Mouse (Mus musculus) left cerebral cortex, postnatal 25 days (tissue): ENCODE data around the gene Doc2g. TPM values are rescaled to one million over a fixed set of nuclear protein-coding genes. Genes with fewer than 3 reads are reported as not detected.
A peak's percentile ranks its signal among the peaks of the same experiment; 100 is the strongest.
"Not testable (repeated sequence)": the region's sequence is repeated elsewhere in the genome, so short reads cannot be mapped to it uniquely, and the experiment has no call there.

Experiments used
- DNase-seq, 2 experiments: peaks; one replicate each; pipeline ENCODE4 v3.0.0; 2022; ENCODE audit warnings: low spot score in 2 of 2, mixed read lengths in 1 of 2
- intact Hi-C: fragments of 180-260 bp; cut with DNase I; formaldehyde crosslinking; loops from one replicate; pipeline ENCODE4 v1.15.1; 2025
- total RNA-seq, 2 experiments: library from RNA; stranded (reverse); gene quantifications; 2 replicates each; pipeline ENCODE4 v1.2.3; 2021

Gene Doc2g
- total RNA-seq = 1 to 10 TPM; 4.4 to 5.1 TPM

GRCm38 (mm10) chr19:4003112-4003511, at the start of gene Doc2g:
TSS of gene Doc2g (plus strand) at chr19:4003313.
- intact Hi-C loops = no loop called here
- DNase-seq = no peak

- intact Hi-C loops = no loop called here
- no peak for DNase-seq
These were observed 48.1 kb upstream of the Doc2g start for GRCm38 (mm10) chr19:3955033-3955432.

GRCm38 (mm10) chr19:3955804-3956203, 47.3 kb upstream of the Doc2g start:
- DNase-seq = no peak
- intact Hi-C loops = no loop called here

- DNase-seq, intact Hi-C loops: not testable (repeated sequence)
These were observed 45.6 kb upstream of the Doc2g start for GRCm38 (mm10) chr19:3957296-3958036.

- DNase-seq = no peak
- intact Hi-C loops = no loop called here
These were observed 44.6 kb upstream of the Doc2g start, which contains the start of gene Aldh3b3 for GRCm38 (mm10) chr19:3958470-3958869. TSS of gene Aldh3b3 (plus strand) at chr19:3958645.

GRCm38 (mm10) chr19:3959030-3959429, 44.1 kb upstream of the Doc2g start:
- intact Hi-C loops = no loop called here
- DNase-seq = no peak

GRCm38 (mm10) chr19:3960211-3960610, 42.9 kb upstream of the Doc2g start:
- DNase-seq = no peak
- intact Hi-C loops = no loop called here

- DNase-seq, intact Hi-C loops: not testable (repeated sequence)
These were observed 41.3 kb upstream of the Doc2g start for GRCm38 (mm10) chr19:3961805-3962204.

GRCm38 (mm10) chr19:3962469-3962868, 40.6 kb upstream of the Doc2g start:
- intact Hi-C loops = no loop called here
- DNase-seq = no peak

GRCm38 (mm10) chr19:3964030-3964429, 39.1 kb upstream of the Doc2g start:
- no peak for DNase-seq
- intact Hi-C loops = no loop called here

GRCm38 (mm10) chr19:3966330-3967075, 36.6 kb upstream of the Doc2g start:
- intact Hi-C loops = no loop called here
- DNase-seq = peak in 1 of 2 experiments; percentile 49

GRCm38 (mm10) chr19:3967258-3967657, 35.9 kb upstream of the Doc2g start:
- no peak for DNase-seq
- intact Hi-C loops = no loop called here

- DNase-seq = no peak
- intact Hi-C loops = no loop called here
These were observed 30.9 kb upstream of the Doc2g start, which contains the start of gene Aldh3b2 for GRCm38 (mm10) chr19:3972229-3972628. TSS of gene Aldh3b2 (plus strand) at chr19:3972328.

- DNase-seq, intact Hi-C loops: not testable (repeated sequence)
These were observed 28.5 kb upstream of the Doc2g start for GRCm38 (mm10) chr19:3974608-3975007.

GRCm38 (mm10) chr19:3975866-3976265, 27.2 kb upstream of the Doc2g start:
- no peak for DNase-seq
- intact Hi-C loops = no loop called here

GRCm38 (mm10) chr19:3980309-3980708, 22.8 kb upstream of the Doc2g start:
- intact Hi-C loops = loop anchor here (1.0 kb wide), 1 partner anchor 34 kb away; no protein-coding TSS in a partner anchor
- peak; percentile 80 to 87 for DNase-seq

GRCm38 (mm10) chr19:3980917-3981316, 22.2 kb upstream of the Doc2g start:
- intact Hi-C loops = loop anchor here (1.0 kb wide), 1 partner anchor 35 kb away; no protein-coding TSS in a partner anchor
- no peak for DNase-seq

GRCm38 (mm10) chr19:3983527-3984200, 19.4 kb upstream of the Doc2g start:
- intact Hi-C loops = no loop called here
- DNase-seq = no peak

- DNase-seq = no peak
- intact Hi-C loops = no loop called here
These were observed 17.8 kb upstream of the Doc2g start for GRCm38 (mm10) chr19:3985261-3985681.

GRCm38 (mm10) chr19:3986334-3986733, 16.8 kb upstream of the Doc2g start, which contains the start of gene Acy3:
TSS of gene Acy3 (plus strand) at chr19:3986570.
- peak; percentile 45 to 61 for DNase-seq
- intact Hi-C loops = no loop called here
